Mouse (Mus musculus): Measurements from ENCODE around the gene Fbxo7. TPM values are rescaled to one million over a fixed set of nuclear protein-coding genes. Genes with fewer than 3 reads are reported as not detected.

Gene Fbxo7
- polyA plus RNA-seq, 1 experiment from 2014 or later, result 26.0 TPM

DNA sequence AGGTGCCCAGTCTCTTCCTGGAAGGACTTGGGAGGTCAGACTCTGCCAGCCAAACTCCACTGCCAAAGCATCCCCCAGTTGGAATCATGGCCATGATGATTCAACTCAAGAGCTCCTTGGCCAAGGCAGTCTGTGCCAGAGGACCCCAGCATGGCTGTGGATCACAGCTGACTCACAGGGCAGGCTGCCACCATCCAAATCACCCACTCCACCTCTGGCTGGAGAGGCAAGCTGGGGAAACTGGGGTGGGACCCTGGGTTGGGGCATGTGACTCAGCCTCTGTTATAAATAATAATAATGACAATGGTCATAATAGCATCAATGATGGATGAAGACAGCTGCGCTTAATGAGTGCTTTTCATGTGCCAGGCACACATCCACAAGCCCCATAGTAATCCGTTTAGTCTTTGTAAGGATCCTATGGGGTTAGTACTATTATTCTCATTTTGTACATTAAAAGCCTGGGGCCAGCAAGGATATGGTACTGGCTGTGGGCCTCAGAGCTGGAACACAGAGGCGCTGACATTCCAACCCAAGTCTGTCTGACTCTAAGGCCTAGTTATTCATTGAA, 78.6 kb downstream of the Fbxo7 start:
- H3K9me3 ChIP-seq, result peaks cover 11% of the 10 kb centered on the region; the same call in 1 of the 2 replicates
- 61% methylated on average over 3 of the region's 3 CpGs for WGBS
- peaks cover 5% of the 10 kb centered on the region; the same call in 1 of the 2 replicates for H3K4me1 ChIP-seq (replicated peaks)
- H3K36me3 ChIP-seq, result no peaks in the 10 kb centered on the region; the same call in 1 of the 2 replicates
- H3K27me3 ChIP-seq, result no peaks in the 10 kb centered on the region
- H3K4me2 ChIP-seq, result no peak overlapping the region
- no peak for ATAC-seq (ENCODE audit: low read depth)
- no peak overlapping the region for H3K4me3 ChIP-seq
- H3K9ac ChIP-seq, result no peak overlapping the region
- H3K27ac ChIP-seq (replicated peaks), result no peak overlapping the region

Other genes with a start within 250 kb of the Fbxo7 start
- gene Pwp1, start 192.5 kb upstream of the Fbxo7 start, polyA plus RNA-seq (2015; fragmentation: Nextera tagmentation; extraction: Ambion mirVana), result 68.0 and 73.1 TPM in 2 replicates
- 23.9 and 26.7 TPM in 2 replicates for gene Prdm4, start 104.8 kb upstream of the Fbxo7 start, polyA plus RNA-seq (2015; fragmentation: Nextera tagmentation; extraction: Ambion mirVana)
- 0.25 TPM in 1 of 2 replicates, not detected in the other for gene Ascl4, start 94.3 kb upstream of the Fbxo7 start, polyA plus RNA-seq (2015; fragmentation: Nextera tagmentation; extraction: Ambion mirVana)
- 164 and 175 TPM in 2 replicates for gene Rtcb, start 64.1 kb upstream of the Fbxo7 start, polyA plus RNA-seq (2015; fragmentation: Nextera tagmentation; extraction: Ambion mirVana)
- gene Bpifc, start 10.1 kb upstream of the Fbxo7 start, polyA plus RNA-seq (2015; fragmentation: Nextera tagmentation; extraction: Ambion mirVana), result not detected in 2 replicates